Mouse (Mus musculus): ENCODE results near the gene Olfr1419.

Gene Olfr1419

DNA sequence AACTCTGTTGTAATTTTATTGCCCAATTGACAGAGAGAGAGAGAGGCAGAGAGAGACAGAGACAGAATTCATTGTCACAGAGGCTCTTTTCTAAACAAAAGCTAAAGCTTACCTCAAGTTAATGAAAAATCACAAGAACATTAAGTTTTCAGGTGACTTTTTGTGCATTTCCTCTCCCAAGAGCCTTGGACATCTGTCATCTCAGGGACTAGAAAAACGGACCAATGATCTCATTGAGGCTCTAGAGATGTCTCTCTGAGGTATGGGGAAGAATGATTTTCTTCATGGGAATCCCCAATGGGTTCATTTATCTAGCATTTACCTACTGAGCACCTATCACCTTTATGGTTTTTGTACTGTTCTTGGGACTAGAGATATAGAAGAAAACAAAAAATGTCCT, at the start of gene Olfr1419:
Olfr1419 (minus strand) TSS at position 101 of the 400 bp plus-strand sequence.
- TF ChIP-seq GATA4 (IDR thresholded peaks at IDR 0.05; ENCODE audit: insufficient replicate concordance, low read length) = no peak

GRCm38 (mm10) chr19:11922068-11922467, 47.2 kb upstream of the Olfr1419 start:
- no peak for TF ChIP-seq GATA4 (IDR thresholded peaks at IDR 0.05; ENCODE audit: insufficient replicate concordance, low read length)

GRCm38 (mm10) chr19:11915804-11916203, 40.9 kb upstream of the Olfr1419 start:
- TF ChIP-seq GATA4 (IDR thresholded peaks at IDR 0.05; ENCODE audit: insufficient replicate concordance, low read length) = no peak

DNA sequence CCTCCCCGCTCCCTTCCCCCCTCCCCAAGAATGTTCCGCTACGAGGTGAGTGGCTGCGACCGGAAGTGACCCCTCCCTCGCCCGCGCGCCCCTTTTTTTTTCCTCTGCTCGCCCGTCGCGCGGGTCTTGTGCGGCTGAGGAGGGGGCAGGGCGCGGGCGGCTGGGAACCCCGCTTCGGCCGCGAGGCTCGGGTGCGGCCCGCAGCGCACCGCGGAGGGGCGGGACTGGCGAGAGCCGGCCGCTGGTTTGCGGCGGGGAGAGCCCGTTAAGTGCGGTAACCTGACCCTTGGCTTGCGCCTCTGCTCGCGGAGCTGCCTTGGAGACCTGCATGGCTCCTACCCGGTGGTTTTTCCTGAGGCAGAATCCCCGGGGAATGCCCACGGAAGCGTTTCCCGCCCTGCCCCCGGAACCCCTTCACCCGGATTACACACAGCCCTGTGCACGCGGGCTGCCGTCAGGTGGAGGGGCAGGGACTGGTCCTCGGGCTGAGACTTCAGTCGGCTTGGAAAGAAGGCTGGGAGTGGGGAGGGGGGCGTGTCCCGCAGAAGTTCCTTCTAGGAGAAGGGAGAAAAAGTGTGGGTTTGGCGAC, 37.7 kb upstream of the Olfr1419 start:
- no peak for TF ChIP-seq GATA4 (IDR thresholded peaks at IDR 0.05; ENCODE audit: insufficient replicate concordance, low read length)

DNA sequence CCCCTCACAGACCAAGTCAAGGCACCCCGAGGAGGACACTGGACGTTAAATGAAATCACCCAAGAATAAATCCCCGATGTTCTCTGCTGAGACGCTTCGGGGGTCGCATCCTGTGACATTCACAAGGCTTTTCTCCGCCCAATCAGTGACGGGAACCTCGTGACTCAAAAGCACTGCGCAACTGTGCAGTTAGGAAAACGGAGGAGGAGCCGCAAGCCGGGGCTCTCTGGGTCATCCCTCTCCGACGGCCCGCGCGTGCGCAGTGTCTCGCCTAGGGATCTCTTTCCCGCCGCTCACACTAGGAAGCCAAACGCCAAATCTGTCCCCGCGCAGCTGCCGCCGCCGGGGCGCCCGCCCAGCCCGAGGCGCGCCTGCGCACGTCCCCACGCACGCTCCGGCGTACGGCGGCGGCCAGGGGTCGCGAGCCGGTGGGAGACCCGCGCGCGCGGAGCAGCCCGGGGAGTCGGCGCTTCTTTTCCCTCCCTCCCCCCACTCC, 37.2 kb upstream of the Olfr1419 start, which contains the start of gene Patl1:
Patl1 (plus strand) TSS at position 363 of the 496 bp plus-strand sequence.
- no peak for TF ChIP-seq GATA4 (IDR thresholded peaks at IDR 0.05; ENCODE audit: insufficient replicate concordance, low read length)

- no peak for TF ChIP-seq GATA4 (IDR thresholded peaks at IDR 0.05; ENCODE audit: insufficient replicate concordance, low read length)
These were observed 36.7 kb upstream of the Olfr1419 start for GRCm38 (mm10) chr19:11911603-11912002.

DNA sequence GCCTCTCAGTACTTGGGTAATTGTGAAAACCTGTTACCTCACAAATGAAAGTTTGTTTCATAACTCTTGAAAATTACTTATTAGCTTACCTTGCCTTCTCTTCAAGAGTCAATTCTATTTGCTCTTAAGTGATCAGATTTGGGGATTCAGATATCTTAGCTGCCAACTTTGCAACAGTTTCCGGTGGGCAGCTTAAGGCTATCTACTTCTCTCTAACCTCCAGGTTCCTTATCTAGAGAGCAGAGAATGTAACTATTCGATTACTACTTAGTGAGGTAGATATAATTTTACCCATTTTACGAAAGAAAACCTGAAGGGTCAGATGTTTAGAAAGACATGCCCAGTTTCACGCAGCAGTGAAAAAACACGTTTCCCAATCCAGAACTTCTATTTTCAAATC, 36.1 kb upstream of the Olfr1419 start:
- TF ChIP-seq GATA4 (IDR thresholded peaks at IDR 0.05; ENCODE audit: insufficient replicate concordance, low read length) = no peak

DNA sequence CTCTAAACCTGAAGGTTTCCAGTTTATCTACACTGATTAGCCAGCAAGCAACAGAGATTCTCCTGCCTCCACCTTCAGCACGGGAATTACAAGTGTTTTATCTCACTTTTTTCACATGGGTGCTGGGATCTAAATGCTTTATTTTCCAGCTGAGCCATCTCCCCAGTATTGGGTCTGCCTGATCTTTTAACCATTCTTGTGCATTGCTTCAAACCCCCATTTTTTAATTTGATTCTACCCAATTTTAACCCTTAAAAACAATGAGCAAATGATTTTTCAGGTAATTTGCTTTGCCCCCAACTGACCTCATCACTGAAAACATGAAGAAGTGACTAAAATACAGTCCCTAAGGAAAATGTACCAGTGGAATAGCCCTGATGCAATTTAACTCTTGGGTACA, 11.4 kb upstream of the Olfr1419 start, which contains the start of gene Olfr1420:
Olfr1420 (plus strand) TSS at position 301 of the 400 bp plus-strand sequence.
- TF ChIP-seq GATA4 (IDR thresholded peaks at IDR 0.05; ENCODE audit: insufficient replicate concordance, low read length) = no peak

- no peak for TF ChIP-seq GATA4 (IDR thresholded peaks at IDR 0.05; ENCODE audit: insufficient replicate concordance, low read length)
These were observed 7.1 kb downstream of the Olfr1419 start for GRCm38 (mm10) chr19:11867837-11868236.

GRCm38 (mm10) chr19:11860966-11861365, 13.9 kb downstream of the Olfr1419 start, which contains the start of gene Olfr1418:
Olfr1418 (minus strand) TSS chr19:11861066.
- TF ChIP-seq GATA4 (IDR thresholded peaks at IDR 0.05; ENCODE audit: insufficient replicate concordance, low read length) = no peak

GRCm38 (mm10) chr19:11856506-11856905, 18.4 kb downstream of the Olfr1419 start:
- TF ChIP-seq GATA4 (IDR thresholded peaks at IDR 0.05; ENCODE audit: insufficient replicate concordance, low read length) = no peak

DNA sequence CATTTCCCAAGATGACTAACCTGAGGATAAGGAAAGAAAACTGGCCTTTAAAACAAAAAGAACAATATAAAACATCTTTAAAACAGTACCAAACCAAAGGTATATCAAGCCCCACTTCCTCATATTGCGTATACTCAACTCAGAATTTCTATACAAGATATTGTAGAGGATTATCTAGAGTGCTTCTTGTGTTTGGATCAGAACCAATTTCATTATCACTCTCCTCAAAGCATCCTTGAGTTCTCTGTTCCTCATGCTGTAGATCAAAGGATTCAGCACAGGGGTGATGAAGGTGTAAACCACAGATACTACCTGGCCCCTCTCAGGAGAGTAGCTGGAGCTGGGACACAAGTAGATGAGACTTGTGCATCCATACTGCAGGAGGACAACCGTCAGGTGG, 20.1 kb downstream of the Olfr1419 start:
- TF ChIP-seq GATA4 (IDR thresholded peaks at IDR 0.05; ENCODE audit: insufficient replicate concordance, low read length) = no peak

GRCm38 (mm10) chr19:11852652-11853051, 22.3 kb downstream of the Olfr1419 start:
- TF ChIP-seq GATA4 (IDR thresholded peaks at IDR 0.05; ENCODE audit: insufficient replicate concordance, low read length) = no peak

DNA sequence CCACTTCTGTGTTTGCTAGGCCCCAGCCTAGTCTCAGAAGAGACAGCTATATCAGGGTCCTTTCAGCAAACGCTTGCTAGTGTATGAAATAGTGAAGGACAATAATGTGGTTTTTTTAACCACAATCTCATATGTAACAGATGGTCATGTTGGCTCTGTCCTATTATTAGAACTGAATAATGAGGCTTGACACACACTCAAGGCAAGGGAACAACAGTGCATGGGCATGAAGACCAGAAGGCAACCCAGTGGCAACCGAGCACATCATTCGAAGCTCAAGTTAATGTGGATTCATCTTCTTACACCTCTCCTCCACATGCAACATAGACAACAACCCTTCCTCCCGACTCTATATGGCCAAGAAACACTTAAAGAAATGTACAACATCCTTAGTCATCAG, 28.6 kb downstream of the Olfr1419 start:
- no peak for TF ChIP-seq GATA4 (IDR thresholded peaks at IDR 0.05; ENCODE audit: insufficient replicate concordance, low read length)

GRCm38 (mm10) chr19:11839119-11839518, 35.8 kb downstream of the Olfr1419 start, which contains the start of gene Olfr1417:
Olfr1417 (minus strand) TSS chr19:11839219.
- no peak for TF ChIP-seq GATA4 (IDR thresholded peaks at IDR 0.05; ENCODE audit: insufficient replicate concordance, low read length)

GRCm38 (mm10) chr19:11823346-11824065, 51.4 kb downstream of the Olfr1419 start:
- TF ChIP-seq GATA4 (IDR thresholded peaks at IDR 0.05; ENCODE audit: insufficient replicate concordance, low read length) = no peak

Measured in liver, adult (tissue).